Mouse (Mus musculus): Measurements from ENCODE around the gene Renbp.
A peak's percentile ranks its signal among the peaks of the same experiment; 100 is the strongest.

Renbp gene

GRCm38 (mm10) chrX:73930402-73931062 lies at the start of gene Renbp:
Gene Renbp, minus strand, starts transcription at chrX:73930850.
- Histone ChIP-seq H3K4me1 (replicated peaks; ENCODE audit: low read depth, low read length) (peaks cover 40% of the 10 kb centered on the region), H3K4me3 (replicated peaks; ENCODE audit: low read length) (peak within 1 kb of the TSS; percentile 79), H3K36me3 (ENCODE audit: insufficient read depth, low read length) (peaks cover 38% of the 10 kb centered on the region), H3K9me3 (ENCODE audit: low read length) (no peaks in the 10 kb centered on the region), H3K27me3 (ENCODE audit: insufficient read depth, low read length) (no peaks in the 10 kb centered on the region)
- no peak for TF ChIP-seq NANOG (IDR thresholded peaks at IDR 0.05; ENCODE audit: borderline replicate concordance, low read length)
- TF ChIP-seq CTCF (conservative IDR thresholded peaks at IDR 0.05; ENCODE audit: low read length), result no peak
- TF ChIP-seq POU5F1 (IDR thresholded peaks at IDR 0.05; ENCODE audit: borderline replicate concordance, low read length), result no peak

GRCm38 (mm10) chrX:73977783-73978182 lies 47.1 kb upstream of the Renbp start:
- H3K9me3 ChIP-seq (ENCODE audit: low read length), result no peaks in the 10 kb centered on the region
- no peak for TF ChIP-seq CTCF (conservative IDR thresholded peaks at IDR 0.05; ENCODE audit: low read length)
- TF ChIP-seq POU5F1 (IDR thresholded peaks at IDR 0.05; ENCODE audit: borderline replicate concordance, low read length), result no peak
- no peak for TF ChIP-seq NANOG (IDR thresholded peaks at IDR 0.05; ENCODE audit: borderline replicate concordance, low read length)
- 0 out of 2 replicates have a peak, but pooled peaks cover 3% of the 10 kb centered on the region for H3K4me1 ChIP-seq (replicated peaks; ENCODE audit: low read depth, low read length)
- H3K27me3 ChIP-seq (ENCODE audit: insufficient read depth, low read length), result no peaks in the 10 kb centered on the region
- no peaks in the 10 kb centered on the region for H3K36me3 ChIP-seq (ENCODE audit: insufficient read depth, low read length)
- H3K4me3 ChIP-seq (replicated peaks; ENCODE audit: low read length), result no peak overlapping the region

DNA sequence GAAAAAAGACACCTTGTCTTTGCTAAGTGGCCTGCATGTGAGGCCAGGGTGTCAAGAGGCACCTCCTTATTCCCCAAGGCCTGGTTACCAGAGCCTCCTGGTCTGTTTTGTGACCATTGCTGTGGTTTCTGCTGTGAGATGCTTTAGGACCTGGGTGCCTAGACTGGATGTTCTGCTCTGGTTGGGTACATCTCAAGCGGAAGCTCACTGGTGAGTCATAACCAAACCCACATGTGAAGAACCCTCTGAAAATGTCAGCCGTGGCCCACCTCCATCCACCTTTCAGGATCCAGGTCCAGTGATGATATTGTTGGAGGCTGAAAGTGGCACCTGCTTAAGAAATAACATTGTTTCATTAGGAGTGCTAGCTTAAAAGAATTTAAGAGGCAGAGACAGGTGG lies 45.6 kb upstream of the Renbp start:
- H3K9me3 ChIP-seq (ENCODE audit: low read length), result no peaks in the 10 kb centered on the region
- 0 out of 2 replicates have a peak, but pooled peaks cover 3% of the 10 kb centered on the region for H3K4me1 ChIP-seq (replicated peaks; ENCODE audit: low read depth, low read length)
- no peak overlapping the region for H3K4me3 ChIP-seq (replicated peaks; ENCODE audit: low read length)
- H3K36me3 ChIP-seq (ENCODE audit: insufficient read depth, low read length), result no peaks in the 10 kb centered on the region
- TF ChIP-seq CTCF (conservative IDR thresholded peaks at IDR 0.05; ENCODE audit: low read length) (no peak), POU5F1 (IDR thresholded peaks at IDR 0.05; ENCODE audit: borderline replicate concordance, low read length) (no peak), NANOG (IDR thresholded peaks at IDR 0.05; ENCODE audit: borderline replicate concordance, low read length) (no peak)
- no peaks in the 10 kb centered on the region for H3K27me3 ChIP-seq (ENCODE audit: insufficient read depth, low read length)

DNA sequence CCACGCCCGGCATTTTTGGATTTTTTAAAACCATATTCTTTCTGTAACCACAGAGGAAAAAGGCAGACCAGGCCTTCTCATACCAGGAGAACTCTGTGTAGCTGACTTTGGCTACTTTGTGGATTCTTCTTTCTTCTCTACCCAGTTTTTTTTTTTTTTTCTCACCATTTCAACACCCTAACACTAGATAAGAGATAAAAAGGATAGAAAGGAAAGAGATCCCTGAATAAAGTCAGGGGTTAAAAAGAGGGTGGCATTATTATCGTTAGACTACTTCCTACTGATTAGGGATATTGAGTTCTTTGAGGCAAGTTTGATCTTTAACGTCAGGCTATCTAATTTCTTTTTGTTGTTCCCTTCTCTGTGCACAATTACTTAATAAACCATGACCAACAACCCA lies 42.1 kb upstream of the Renbp start:
- no peaks in the 10 kb centered on the region for H3K9me3 ChIP-seq (ENCODE audit: low read length)
- no peak for TF ChIP-seq NANOG (IDR thresholded peaks at IDR 0.05; ENCODE audit: borderline replicate concordance, low read length)
- no peak for TF ChIP-seq CTCF (conservative IDR thresholded peaks at IDR 0.05; ENCODE audit: low read length)
- TF ChIP-seq POU5F1 (IDR thresholded peaks at IDR 0.05; ENCODE audit: borderline replicate concordance, low read length), result no peak
- H3K4me3 ChIP-seq (replicated peaks; ENCODE audit: low read length), result no peak overlapping the region
- no peaks in the 10 kb centered on the region for H3K36me3 ChIP-seq (ENCODE audit: insufficient read depth, low read length)
- no peaks in the 10 kb centered on the region for H3K27me3 ChIP-seq (ENCODE audit: insufficient read depth, low read length)
- H3K4me1 ChIP-seq (replicated peaks; ENCODE audit: low read depth, low read length), result peaks cover 18% of the 10 kb centered on the region

- H3K36me3 ChIP-seq (ENCODE audit: insufficient read depth, low read length), result no peaks in the 10 kb centered on the region
- peaks cover 18% of the 10 kb centered on the region for H3K4me1 ChIP-seq (replicated peaks; ENCODE audit: low read depth, low read length)
- TF ChIP-seq CTCF (conservative IDR thresholded peaks at IDR 0.05; ENCODE audit: low read length), result no peak
- TF ChIP-seq NANOG (IDR thresholded peaks at IDR 0.05; ENCODE audit: borderline replicate concordance, low read length), result no peak
- no peak for TF ChIP-seq POU5F1 (IDR thresholded peaks at IDR 0.05; ENCODE audit: borderline replicate concordance, low read length)
- H3K9me3 ChIP-seq (ENCODE audit: low read length), result no peaks in the 10 kb centered on the region
- H3K27me3 ChIP-seq (ENCODE audit: insufficient read depth, low read length), result no peaks in the 10 kb centered on the region
- H3K4me3 ChIP-seq (replicated peaks; ENCODE audit: low read length), result no peak overlapping the region
These were observed 40.1 kb upstream of the Renbp start for GRCm38 (mm10) chrX:73970781-73971180.

DNA sequence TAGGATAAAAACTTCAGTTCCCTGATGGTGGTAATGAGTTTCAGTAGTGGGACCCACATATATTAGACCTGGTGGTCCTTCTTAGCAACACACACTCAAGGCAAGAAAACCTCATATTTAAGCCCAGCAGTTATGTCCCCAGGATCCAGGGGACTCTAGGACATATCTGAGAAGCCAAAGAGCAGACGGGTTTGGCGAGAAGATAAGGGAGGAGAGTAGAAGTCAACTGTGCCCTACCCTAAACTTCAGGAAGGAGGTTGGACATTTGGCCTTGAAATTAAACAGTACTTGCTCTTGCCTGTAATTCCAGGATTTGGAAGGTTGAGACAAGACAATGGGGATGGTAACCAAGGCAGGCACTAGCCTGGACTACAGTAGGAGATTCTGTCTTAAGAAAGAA lies 39.1 kb upstream of the Renbp start:
- Histone ChIP-seq H3K4me1 (replicated peaks; ENCODE audit: low read depth, low read length) (peaks cover 15% of the 10 kb centered on the region), H3K36me3 (ENCODE audit: insufficient read depth, low read length) (peaks cover under 1% of the 10 kb centered on the region; the same call in 1 of the 2 replicates), H3K9me3 (ENCODE audit: low read length) (no peaks in the 10 kb centered on the region), H3K4me3 (replicated peaks; ENCODE audit: low read length) (no peak overlapping the region), H3K27me3 (ENCODE audit: insufficient read depth, low read length) (no peaks in the 10 kb centered on the region)
- TF ChIP-seq POU5F1 (IDR thresholded peaks at IDR 0.05; ENCODE audit: borderline replicate concordance, low read length) (no peak), CTCF (conservative IDR thresholded peaks at IDR 0.05; ENCODE audit: low read length) (no peak)

DNA sequence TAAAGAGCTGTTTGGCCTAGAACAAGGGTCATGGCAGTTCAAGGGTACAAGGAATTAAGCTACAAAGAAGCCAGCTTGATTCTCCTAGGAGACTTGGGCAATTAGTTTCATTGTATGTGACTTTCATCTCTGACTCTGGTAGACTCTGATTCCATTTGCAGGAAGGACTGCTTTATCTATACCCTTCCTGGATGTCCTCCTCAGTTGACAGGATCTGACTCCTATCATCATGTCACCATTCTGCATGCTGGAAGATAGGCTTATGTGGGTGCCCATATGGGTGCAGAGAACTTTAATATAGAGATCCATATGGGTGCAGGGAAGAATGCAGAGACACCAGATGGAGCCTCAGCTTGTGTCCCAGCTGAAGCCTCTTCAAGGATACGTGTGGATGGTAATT lies 38.5 kb upstream of the Renbp start:
- H3K9me3 ChIP-seq (ENCODE audit: low read length), result no peaks in the 10 kb centered on the region
- peaks cover 20% of the 10 kb centered on the region for H3K4me1 ChIP-seq (replicated peaks; ENCODE audit: low read depth, low read length)
- no peaks in the 10 kb centered on the region for H3K27me3 ChIP-seq (ENCODE audit: insufficient read depth, low read length)
- no peak for TF ChIP-seq POU5F1 (IDR thresholded peaks at IDR 0.05; ENCODE audit: borderline replicate concordance, low read length)
- H3K4me3 ChIP-seq (replicated peaks; ENCODE audit: low read length), result no peak overlapping the region
- H3K36me3 ChIP-seq (ENCODE audit: insufficient read depth, low read length), result peaks cover 6% of the 10 kb centered on the region

- no peaks in the 10 kb centered on the region for H3K27me3 ChIP-seq (ENCODE audit: insufficient read depth, low read length)
- H3K9me3 ChIP-seq (ENCODE audit: low read length), result no peaks in the 10 kb centered on the region
- TF ChIP-seq NANOG (IDR thresholded peaks at IDR 0.05; ENCODE audit: borderline replicate concordance, low read length), result no peak
- TF ChIP-seq CTCF (conservative IDR thresholded peaks at IDR 0.05; ENCODE audit: low read length), result no peak
- no peak for TF ChIP-seq POU5F1 (IDR thresholded peaks at IDR 0.05; ENCODE audit: borderline replicate concordance, low read length)
- peaks cover 24% of the 10 kb centered on the region for H3K36me3 ChIP-seq (ENCODE audit: insufficient read depth, low read length)
- H3K4me1 ChIP-seq (replicated peaks; ENCODE audit: low read depth, low read length), result peaks cover 37% of the 10 kb centered on the region
- H3K4me3 ChIP-seq (replicated peaks; ENCODE audit: low read length), result peak overlapping the region; percentile 91
These were observed 36.8 kb upstream of the Renbp start for GRCm38 (mm10) chrX:73967177-73968075.

Data from E14TG2a.4 (cell line).